Mouse (Mus musculus) layer of hippocampus, postnatal 10 days (tissue): ENCODE results near the gene Flt3. TPM values are rescaled to one million over a fixed set of nuclear protein-coding genes. Genes with fewer than 3 reads are reported as not detected.

Experiments
- DNase-seq, 2 experiments: peaks; one replicate each; pipeline ENCODE4 v3.0.0; 2021; ENCODE audit warnings: low spot score in 2 of 2
- microRNA-seq, 2 experiments: library from miRNA; unstranded; fragments of <30 nt; microRNA quantifications; one replicate each; pipeline ENCODE4 v1.2.0; 2021
- total RNA-seq, 2 experiments: library from RNA; stranded (reverse); gene quantifications; 2 replicates each; pipeline ENCODE4 v1.2.3; 2021

The Flt3 gene
- total RNA-seq, 2 experiments from 2014 or later: 4.8 to 5.2 TPM

DNA sequence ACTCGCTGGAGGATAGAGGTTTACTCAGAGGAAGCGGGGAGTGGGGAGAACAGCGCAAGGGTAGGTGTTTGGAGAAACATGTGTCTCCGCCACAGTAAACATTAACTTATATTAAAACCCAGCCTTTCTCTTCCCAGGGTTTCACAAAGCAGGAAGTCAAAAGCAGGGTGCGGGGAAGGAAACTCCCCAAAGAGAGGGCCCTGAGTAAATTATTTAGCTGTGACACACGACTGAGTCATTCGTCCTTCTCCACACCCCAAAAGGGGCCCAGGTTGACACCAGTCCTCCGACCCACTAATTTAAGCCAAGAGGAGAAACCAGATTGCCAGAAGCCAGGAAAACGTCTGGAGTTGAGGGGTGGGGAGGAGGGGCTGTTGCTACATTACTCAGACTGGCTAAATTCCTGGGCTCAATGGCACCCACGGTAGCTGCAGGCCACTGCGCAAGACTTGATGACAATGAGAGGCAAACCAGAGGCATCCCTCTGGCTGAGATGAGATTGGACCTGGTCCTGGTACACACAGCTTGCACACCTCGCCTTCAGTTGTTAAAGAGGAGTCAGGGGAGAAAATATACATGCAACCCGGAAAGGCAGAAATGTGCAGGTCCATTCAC lies 107.7 kb downstream of the Flt3 start:
- no peak for DNase-seq

DNA sequence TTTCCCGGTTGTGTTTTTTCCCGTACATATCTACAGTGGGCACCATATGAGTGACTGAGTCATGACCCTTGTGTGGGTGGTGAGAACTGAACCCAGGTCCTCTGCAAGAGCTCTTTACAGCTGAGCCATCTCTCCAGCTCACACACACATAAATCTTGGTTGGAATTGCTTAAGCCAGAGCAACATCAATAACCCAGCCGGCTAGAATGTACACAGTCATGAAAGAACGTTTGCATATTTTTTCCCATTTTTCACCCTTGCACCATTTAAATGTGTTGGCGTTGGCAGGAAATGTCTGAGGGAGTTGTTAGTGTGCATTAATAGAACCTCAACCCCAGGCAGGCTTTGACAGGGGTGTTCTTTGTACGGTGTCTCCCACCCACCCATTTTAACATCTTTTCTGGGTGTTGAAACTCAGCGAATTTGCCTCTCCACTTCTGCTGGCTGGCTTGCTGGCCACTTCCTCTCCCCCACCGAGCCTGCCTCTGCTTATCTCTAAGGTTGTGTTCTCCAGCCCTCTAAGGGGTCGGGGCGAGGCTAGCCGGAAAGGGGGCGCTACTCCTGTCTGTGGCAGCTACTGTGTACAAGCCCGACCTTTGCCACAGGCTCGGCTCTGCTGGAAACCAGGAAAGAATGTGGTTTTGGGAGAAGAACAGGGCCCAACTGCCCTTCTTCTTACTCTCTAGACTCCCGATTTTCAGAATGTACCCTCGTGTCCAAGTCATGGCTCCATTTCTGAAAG lies 108.4 kb downstream of the Flt3 start:
- no peak for DNase-seq

GRCm38 (mm10) chr5:147284365-147284764 lies 115.9 kb downstream of the Flt3 start:
- no peak for DNase-seq

Small RNA genes within 50 kb of the gene (microRNA-seq; reads per million reads assigned to microRNA genes)
- 0.78 to 0.89 reads per million in 2 experiments for gene Mir7k

Other genes starting within 250 kb of the Flt3 start
- gene Gsx1, start 211.8 kb downstream of the Flt3 start, total RNA-seq: 1 to 10 TPM; 1.4 to 1.6 TPM
- not detected for gene Pdx1, start 130.5 kb downstream of the Flt3 start, total RNA-seq
- not detected for gene Cdx2, start 93.2 kb downstream of the Flt3 start, total RNA-seq
- gene Urad, start 78.0 kb downstream of the Flt3 start, total RNA-seq: not detected
- gene Pan3, start 29.7 kb upstream of the Flt3 start, total RNA-seq: 10 to 100 TPM; 86.9 to 89.7 TPM